Mouse (Mus musculus) heart, adult 2 months (tissue): Measurements from ENCODE around the gene Gm26920.
"Not testable (repeated sequence)": the region's sequence is repeated elsewhere in the genome, so short reads cannot be mapped to it uniquely, and the experiment has no call there.

ENCODE experiments used
- CTCF ChIP-seq: fragments of 200-600 bp; IDR thresholded peaks from 2 replicates; pipeline ENCODE4 v1.8.1; 2022; ENCODE audit warnings: antibody characterized with exemption, mild to moderate bottlenecking, moderate library complexity
- EP300 ChIP-seq: fragments of 200-500 bp; IDR thresholded peaks from 2 replicates; pipeline ENCODE4 v1.6.1; 2011; ENCODE audit warnings: low read depth, low read length, control low read depth; ENCODE audit not compliant: insufficient read depth
- POLR2A ChIP-seq: fragments of 200-500 bp; IDR thresholded peaks from 2 replicates; pipeline ENCODE4 v1.6.1; 2011; ENCODE audit warnings: mild to moderate bottlenecking, low read depth, low read length, control low read depth; ENCODE audit not compliant: insufficient read depth

GRCm38 (mm10) chr7:30117935-30118334 is 27.7 kb upstream of the Gm26920 start:
- TF ChIP-seq CTCF, POLR2A, EP300: not testable (repeated sequence)
